Mouse (Mus musculus) E14TG2a.4 (cell line): ENCODE measurements at regions not wholly inside any gene's neighbourhood (a gene's known extent, or its start where the extent isn't known, plus 50 kb on each side); places are given as distances from the start of the nearest gene placed in this dataset.

ENCODE experiments used
- H3K27me3 ChIP-seq: 2 replicates; pipeline ENCODE4 v1.6.1; 2014; ENCODE audit warnings: low read length, control low read depth; ENCODE audit not compliant: insufficient read depth
- H3K36me3 ChIP-seq: 2 replicates; pipeline ENCODE4 v1.6.1; 2014; ENCODE audit warnings: low read length, control low read depth; ENCODE audit not compliant: insufficient read depth
- H3K4me1 ChIP-seq: replicated peaks from 2 replicates; pipeline ENCODE4 v1.6.1; 2014; ENCODE audit warnings: low read depth, low read length, control low read depth
- H3K4me3 ChIP-seq: replicated peaks from 2 replicates; pipeline ENCODE4 v1.5.1; 2014; ENCODE audit warnings: mild to moderate bottlenecking, low read length
- H3K9me3 ChIP-seq: 2 replicates; pipeline ENCODE4 v1.6.1; 2014; ENCODE audit warnings: low read length, control low read depth
- CTCF ChIP-seq: conservative IDR thresholded peaks from 2 replicates; pipeline ENCODE4 v1.5.1; 2014; ENCODE audit warnings: low read length
- NANOG ChIP-seq: IDR thresholded peaks from 2 replicates; pipeline ENCODE4 v1.6.1; 2014; ENCODE audit warnings: borderline replicate concordance, low read length, mixed read lengths
- POU5F1 ChIP-seq: IDR thresholded peaks from 2 replicates; pipeline ENCODE4 v1.6.1; 2014; ENCODE audit warnings: low read length, borderline replicate concordance

GRCm38 (mm10) chr8:11909146-11909545 is 68.9 kb downstream of the Tex29 start:
- no peaks in the 10 kb centered on the region for H3K36me3 ChIP-seq
- H3K4me1 ChIP-seq: no peaks in the 10 kb centered on the region
- no peak overlapping the region for H3K4me3 ChIP-seq
- no peaks in the 10 kb centered on the region for H3K9me3 ChIP-seq
- H3K27me3 ChIP-seq: peaks cover 9% of the 10 kb centered on the region; the same call in 1 of the 2 replicates
- TF ChIP-seq POU5F1 (no peak), NANOG (no peak), CTCF (no peak)

DNA sequence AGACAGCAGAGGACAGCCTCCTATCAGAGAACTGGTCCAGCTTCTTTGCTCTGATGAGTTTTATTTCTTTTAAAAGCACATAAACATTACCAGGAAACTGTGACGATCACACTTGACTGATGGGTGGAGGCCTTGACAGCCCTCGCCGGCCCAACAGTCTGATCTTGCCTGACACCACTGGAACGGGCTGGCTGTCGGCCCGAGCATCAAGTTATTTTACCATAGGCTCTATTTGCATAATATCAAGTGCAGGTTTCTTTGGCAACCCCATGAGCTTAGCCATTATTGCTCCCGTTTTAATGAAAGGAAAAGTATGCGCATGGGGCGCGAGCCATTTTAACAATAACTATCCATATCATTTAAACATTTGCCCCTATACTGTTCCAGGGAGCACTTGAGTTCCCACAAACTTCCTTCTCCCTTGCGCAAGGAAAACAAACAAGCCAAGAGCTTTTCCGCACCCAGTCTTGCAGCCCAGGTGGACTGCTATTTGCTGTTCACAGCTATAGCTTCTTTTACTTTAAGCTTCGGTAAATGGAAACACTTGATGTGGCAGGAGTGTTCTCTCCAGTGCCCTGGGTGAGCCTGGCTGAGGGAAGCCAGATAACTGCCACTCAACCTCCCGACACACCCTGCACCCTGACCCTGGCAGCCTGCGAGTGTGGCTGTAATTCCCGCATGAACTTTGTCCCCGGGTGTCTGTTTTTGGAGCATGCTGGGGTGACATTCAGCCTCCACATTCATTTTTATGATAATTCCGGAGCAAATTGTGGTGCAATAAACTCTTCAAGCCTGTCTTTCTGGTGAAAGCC is 71.6 kb downstream of the Tex29 start:
- no peaks in the 10 kb centered on the region for H3K36me3 ChIP-seq
- peaks cover 4% of the 10 kb centered on the region; the same call in 1 of the 2 replicates for H3K4me1 ChIP-seq
- peaks cover 15% of the 10 kb centered on the region; the same call in 1 of the 2 replicates for H3K27me3 ChIP-seq
- TF ChIP-seq NANOG (no peak), POU5F1 (no peak), CTCF (no peak)
- H3K9me3 ChIP-seq: no peaks in the 10 kb centered on the region
- H3K4me3 ChIP-seq: no peak overlapping the region

DNA sequence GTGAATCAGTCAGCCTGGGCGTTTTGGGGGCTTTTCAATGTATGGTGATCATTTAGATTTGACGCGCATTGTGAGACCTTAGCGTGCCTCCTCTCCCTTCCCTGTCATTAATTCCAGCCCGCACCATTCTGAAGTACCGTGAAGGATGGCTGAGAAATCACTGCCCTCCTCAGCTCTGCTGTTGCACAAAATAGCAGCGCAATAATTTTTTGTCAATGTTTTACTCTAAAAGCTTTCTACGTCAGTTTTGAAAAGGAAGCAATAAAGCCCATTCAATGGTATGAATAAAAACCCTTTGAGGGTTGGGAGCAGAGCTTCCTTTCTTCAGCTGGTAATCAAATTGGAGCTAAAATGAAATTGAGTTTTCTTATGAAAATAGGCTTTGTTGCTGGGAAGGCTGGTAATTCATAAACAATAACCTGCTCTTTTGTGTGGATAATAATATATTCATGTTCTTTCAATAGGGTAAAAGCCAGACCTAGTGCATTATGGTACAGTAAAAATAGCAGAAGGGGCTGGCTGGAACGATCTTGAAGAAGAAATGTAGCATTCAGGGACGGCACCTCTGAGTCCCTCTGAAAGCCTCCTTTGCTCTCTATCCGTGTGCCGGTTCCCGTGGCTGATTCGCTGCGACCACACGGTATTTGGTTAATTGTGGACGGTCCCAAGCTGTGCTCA is 72.3 kb downstream of the Tex29 start:
- Histone ChIP-seq H3K36me3 (no peaks in the 10 kb centered on the region), H3K27me3 (peaks cover 15% of the 10 kb centered on the region; the same call in 1 of the 2 replicates), H3K4me1 (peaks cover 4% of the 10 kb centered on the region; the same call in 1 of the 2 replicates), H3K9me3 (no peaks in the 10 kb centered on the region), H3K4me3 (no peak overlapping the region)
- TF ChIP-seq CTCF (no peak), POU5F1 (no peak), NANOG (no peak)

DNA sequence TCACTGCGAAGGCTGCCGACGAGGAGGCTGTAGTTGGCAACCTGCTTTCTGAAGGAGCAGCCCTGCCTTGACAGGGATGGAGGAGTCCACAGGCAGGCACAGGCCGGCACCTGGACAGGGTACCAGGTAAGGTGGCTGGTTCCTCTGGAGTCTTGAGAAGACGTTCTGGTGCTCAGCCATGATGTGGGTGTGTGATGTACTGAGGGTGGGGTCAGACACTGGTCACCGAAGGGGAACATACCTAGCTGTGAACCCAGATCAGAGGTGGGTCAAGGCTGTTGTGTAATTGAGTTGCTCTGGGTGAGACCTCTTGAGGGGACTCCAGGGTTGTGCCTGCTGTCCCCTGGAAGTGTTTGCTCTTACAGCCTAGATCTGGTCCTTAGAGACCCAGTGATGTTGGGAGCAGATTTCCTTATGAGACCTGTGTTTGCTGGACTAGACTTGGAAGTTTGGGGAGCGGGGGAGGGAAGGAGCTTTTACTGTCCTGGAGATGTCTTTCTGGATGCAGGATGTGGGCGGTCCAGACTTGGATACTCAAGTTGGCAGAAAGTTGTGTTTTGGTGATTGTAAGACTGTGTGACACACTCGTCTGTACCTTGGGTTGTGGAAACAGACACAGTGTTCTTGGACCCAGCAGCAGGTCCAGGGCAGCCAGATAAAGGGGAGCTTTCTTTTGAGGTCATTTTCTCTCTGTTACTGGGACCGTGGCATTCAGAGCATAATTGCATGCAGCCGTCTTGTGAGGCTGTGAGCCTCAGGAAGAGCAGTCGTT is 73.0 kb downstream of the Tex29 start:
- H3K27me3 ChIP-seq: peaks cover 15% of the 10 kb centered on the region; the same call in 1 of the 2 replicates
- no peak overlapping the region for H3K4me3 ChIP-seq
- no peaks in the 10 kb centered on the region for H3K9me3 ChIP-seq
- TF ChIP-seq NANOG (no peak), CTCF (no peak), POU5F1 (no peak)
- no peaks in the 10 kb centered on the region for H3K36me3 ChIP-seq
- H3K4me1 ChIP-seq: peaks cover 4% of the 10 kb centered on the region; the same call in 1 of the 2 replicates

DNA sequence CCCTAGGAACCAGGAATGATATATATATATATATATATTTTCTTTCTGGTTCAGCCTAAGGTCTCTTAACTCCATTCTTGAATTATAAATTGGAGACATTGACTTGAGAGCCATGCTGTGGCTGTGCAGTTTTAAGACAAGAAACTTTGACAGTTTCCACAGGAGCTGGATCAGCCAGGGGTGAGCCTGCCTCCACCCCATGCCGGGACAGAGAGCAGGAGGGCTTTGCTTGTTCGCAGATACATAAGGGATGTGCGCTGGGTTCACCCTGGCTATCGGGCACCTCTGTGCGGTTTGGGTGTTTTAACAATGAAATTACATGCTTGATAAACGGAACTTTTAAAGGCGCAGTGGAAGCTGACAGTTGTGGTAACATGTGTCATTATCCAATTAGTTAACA is 73.9 kb downstream of the Tex29 start:
- Histone ChIP-seq H3K27me3 (peaks cover 9% of the 10 kb centered on the region; the same call in 1 of the 2 replicates), H3K9me3 (no peaks in the 10 kb centered on the region), H3K4me1 (peaks cover 4% of the 10 kb centered on the region; the same call in 1 of the 2 replicates), H3K36me3 (no peaks in the 10 kb centered on the region), H3K4me3 (no peak overlapping the region)
- TF ChIP-seq NANOG: no peak
- TF ChIP-seq CTCF: no peak
- no peak for TF ChIP-seq POU5F1

DNA sequence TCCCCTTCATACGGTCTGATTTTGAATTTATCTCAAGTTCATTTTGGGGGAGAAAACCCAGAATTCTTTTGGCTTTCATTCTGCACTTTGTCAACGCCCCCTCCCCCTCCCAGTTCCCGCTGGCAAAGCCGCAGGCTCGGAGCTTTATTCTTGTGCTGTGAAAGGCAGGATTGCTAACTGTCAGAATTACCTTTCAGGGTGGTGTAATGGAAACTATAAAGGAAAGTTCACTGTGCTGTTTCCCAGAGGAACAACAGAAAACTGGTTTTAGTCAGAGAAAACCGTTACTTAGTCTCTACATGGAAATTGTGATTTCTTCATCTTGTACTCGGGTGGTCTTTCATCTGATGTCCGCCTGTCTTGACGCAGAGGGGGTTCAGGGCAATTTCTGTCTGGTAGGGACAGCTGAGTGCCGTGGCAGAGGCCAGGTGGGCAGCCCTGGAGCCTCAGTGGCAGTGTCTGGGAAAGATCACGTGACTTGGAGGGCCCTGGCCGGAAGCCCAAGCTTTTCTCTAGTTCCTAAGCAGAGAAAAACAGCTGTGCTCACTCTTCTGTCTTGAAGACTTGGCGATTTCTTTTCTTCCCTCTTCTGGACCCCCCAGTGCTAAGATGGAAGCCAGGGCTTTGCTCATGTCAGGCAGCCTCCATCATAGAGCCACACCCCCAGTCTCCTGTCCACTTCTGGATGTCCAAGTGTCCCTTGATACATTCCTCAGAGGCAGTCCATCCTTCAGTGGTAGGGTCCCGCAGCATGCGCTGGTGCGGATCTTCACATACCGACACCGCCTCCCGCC is 74.6 kb downstream of the Tex29 start:
- H3K9me3 ChIP-seq: no peaks in the 10 kb centered on the region

GRCm38 (mm10) chr8:11915721-11916120 is 75.4 kb downstream of the Tex29 start:
- Histone ChIP-seq H3K27me3 (peaks cover 8% of the 10 kb centered on the region; the same call in 1 of the 2 replicates), H3K4me3 (0 out of 2 replicates have a peak overlapping the region, but pooled peaks have one; percentile 3), H3K9me3 (no peaks in the 10 kb centered on the region), H3K36me3 (no peaks in the 10 kb centered on the region), H3K4me1 (peaks cover 4% of the 10 kb centered on the region; the same call in 1 of the 2 replicates)
- TF ChIP-seq NANOG (no peak), CTCF (no peak), POU5F1 (no peak)

More for the DNA sequence above, 74.6 kb downstream of the Tex29 start:
- Histone ChIP-seq H3K4me3 (no peak overlapping the region), H3K36me3 (no peaks in the 10 kb centered on the region), H3K27me3 (peaks cover 8% of the 10 kb centered on the region; the same call in 1 of the 2 replicates), H3K4me1 (peaks cover 4% of the 10 kb centered on the region; the same call in 1 of the 2 replicates)
- no peak for TF ChIP-seq NANOG
- TF ChIP-seq POU5F1: no peak
- no peak for TF ChIP-seq CTCF
